Mouse (Mus musculus): Measurements from ENCODE around the gene Shc4.

Gene Shc4

DNA sequence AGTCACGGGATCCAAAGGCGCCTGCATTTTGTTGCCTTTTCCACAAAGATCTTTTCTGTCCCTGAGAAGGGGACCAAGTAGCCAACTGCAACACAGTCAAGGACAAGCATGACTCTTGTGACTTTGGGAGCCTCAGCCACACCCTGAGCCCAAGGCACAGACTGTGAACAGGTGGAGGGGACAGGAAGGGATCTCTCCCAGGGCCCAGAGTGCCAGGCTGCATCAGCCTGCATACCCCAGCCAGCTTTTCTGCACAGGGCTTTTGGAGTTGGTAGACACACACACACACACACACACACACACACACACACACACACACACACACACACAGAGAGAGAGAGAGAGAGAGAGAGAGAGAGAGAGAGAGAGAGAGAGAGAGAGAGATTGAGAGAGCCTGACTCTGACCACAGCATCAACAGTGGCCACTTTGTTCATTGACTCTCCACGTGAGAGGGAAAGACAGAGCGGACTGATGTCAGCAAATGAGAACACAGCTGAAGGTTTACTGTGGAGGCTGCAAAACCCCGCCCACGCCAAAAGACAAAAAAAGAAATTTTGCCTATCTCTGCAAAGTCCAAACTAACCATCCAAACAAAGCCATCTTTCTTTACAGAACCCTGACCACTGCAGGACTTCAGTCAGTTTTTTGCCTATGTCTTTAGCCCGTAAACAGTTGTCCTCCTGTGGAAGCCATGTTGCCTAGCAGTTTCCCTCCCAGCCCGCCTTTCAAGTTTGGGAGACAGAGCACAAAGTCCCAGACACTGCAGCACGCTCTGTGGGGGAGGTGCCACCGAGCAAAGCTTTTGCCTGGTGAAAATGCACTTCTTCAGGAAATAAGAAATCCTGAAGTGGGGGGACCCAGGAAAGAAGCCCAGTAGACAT lies 39.1 kb downstream of the Shc4 start:
- DNase-seq: no peak

DNA sequence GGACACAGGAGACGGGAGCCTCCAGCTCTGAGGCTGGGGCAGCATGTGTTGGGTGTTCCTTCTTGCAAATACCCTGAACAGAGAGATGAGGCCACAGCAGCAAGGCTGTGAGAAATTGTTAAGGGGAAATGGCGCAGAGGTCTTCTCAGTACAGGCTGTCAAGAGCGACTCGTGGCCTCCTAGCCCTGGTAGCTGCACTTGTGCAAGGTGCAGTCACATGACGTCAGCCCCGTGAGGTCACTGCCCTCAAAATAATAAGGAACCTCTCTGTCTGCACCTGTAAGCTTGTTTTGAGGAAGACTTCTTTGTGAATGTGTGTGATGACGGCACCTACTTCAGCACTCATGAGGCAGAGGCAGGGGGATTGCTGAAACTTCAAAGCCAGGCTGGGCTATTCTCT lies 40.1 kb downstream of the Shc4 start:
- no peak for DNase-seq

DNA sequence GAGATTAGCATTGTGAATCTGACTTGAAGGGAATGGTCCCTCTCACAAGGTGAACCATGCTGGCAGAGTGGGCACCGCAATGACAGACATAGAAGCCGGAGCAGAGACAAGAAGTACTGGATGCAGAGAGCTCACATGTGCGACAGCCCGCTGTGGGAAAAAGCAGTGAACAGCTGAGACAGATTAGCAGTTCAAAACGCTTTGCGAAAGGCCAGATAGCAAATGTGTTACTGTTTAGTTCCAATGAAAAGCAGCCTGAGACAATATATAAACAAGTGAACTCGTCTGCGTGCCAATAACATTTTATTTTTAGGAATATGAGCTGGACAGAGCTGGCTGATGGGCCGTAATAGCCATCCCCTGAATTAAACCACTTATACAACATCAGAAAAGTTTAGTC lies 42.1 kb downstream of the Shc4 start:
- no peak for DNase-seq

DNA sequence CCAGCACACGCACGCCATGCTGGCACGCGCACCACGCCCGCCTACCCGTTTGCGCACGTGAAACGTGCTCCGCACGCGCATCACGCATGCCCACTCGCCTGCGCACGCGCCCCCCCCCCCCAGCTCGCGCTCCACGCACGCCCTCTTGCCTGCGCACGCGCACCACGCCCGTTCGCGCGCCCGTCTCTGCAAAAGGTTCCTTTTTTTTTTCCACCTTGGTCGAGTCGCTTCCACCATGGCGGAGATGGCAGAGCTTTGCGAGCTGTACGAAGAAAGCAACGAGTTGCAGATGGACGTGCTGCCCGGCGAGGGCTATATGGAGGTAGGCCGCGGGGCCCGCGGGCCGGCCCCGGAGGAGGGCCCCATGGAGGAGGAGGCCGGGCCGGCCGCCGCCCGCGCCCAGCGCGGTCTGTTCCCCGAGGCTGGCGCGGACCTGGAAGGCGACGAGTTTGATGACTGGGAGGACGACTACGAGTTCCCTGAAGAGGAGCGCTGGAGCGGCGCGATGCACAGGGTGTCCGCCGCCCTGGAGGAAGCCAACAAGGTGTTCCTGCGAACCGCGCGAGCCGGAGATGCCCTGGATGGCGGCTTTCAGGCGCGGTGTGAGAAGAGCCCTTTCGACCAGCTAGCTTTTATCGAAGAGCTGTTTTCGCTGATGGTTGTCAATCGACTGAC lies 50.9 kb downstream of the Shc4 start, which contains the start of gene Eid1:
Gene Eid1 (plus strand): TSS at position 139 of the 675 bp plus-strand sequence.
- DNase-seq: peak; percentile 86

DNA sequence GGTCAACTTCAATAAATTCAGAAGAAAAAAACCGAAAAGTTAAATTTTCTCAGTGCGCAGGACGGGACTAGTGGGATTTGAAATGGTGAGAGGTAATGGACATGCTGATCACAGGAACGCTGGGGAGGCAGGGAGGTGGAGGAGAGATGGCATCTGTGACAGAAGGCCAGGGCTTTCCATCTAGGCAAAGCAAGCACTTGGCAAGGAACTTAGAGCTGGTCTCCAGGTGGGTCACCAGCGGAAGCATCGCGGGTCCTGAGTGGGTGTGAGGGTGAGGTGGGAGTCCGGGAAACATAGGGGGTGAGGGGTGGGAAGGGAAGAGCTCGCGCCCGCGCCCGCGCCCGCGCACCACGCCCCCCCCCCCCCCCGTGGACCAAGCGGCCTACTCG lies 51.4 kb downstream of the Shc4 start:
- peak; percentile 86 for DNase-seq

DNA sequence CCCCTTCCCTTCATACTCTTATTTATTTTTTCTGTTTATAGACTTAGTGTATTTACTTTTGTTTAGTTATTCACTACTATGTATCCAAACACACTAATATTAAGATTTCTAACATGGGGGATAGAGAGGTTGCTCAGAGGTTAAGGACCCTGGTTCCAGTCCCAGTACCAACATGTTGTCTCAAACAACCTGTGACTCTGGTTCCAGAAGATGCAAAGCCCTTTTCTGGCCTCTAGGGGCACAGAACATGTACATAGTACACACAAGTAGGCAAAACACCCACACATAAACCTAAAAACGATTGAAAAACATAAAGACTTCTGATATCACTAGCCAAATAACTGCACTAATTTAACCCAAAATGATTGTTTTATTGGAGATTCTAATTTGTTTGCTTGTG lies 53.1 kb downstream of the Shc4 start:
- no peak for DNase-seq

DNA sequence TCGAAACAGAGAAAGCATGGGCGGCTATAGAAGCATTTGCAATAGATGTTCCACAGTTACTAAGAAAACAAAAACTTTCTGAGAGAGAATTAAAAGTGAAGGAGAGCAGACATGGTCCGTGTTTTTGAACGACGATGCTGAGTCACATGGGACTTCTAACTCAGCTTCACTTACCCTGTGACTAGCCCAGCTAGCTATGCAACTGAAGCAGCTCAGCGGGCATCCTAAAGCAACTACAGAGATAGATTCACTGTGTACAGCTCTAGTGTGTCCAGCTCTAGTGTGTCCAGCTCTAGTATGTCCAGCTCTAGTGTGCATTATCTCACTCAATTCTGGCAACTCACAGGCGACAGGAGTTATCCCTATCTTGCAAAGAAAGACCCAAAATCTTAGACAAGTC lies 56.2 kb downstream of the Shc4 start:
- no peak for DNase-seq

DNA sequence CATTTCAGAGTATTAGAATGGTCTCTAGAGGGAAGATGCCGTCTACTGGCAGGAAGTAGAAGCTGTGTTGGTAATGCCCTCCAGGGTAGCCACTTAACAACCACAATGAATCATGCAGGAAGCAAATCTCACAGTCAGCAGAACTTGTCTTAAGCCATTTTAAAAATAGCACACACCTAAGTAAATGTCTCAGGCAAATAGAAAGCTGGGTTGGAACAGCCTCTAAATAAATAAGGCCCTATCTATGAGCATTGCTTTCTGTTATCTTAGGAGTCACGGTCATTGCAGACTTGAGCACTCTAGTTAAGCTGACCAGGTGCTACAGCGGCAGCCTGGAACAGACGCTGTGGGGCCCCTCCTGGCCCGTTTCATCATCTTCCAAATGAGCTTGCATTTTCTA lies 56.8 kb downstream of the Shc4 start:
- no peak for DNase-seq

DNA sequence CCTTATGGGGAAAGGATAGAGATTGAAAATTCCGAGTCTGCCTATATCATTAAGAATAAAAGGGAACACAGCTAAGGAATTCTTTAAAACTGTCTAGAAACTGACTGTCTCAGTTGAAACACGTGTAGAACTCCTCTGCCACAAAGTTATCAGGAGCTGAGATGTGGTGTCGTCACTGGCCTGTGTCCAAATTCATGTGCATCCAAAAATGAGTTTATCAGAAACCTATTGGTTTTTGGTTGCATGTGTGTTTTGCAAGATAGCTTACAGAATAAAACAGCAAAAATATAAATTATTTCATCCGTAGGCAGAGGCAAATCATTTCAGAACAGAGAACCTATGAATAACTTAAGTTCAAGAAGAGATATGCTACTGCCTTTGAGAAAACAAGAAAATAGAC lies 57.3 kb downstream of the Shc4 start:
- DNase-seq: no peak

DNA sequence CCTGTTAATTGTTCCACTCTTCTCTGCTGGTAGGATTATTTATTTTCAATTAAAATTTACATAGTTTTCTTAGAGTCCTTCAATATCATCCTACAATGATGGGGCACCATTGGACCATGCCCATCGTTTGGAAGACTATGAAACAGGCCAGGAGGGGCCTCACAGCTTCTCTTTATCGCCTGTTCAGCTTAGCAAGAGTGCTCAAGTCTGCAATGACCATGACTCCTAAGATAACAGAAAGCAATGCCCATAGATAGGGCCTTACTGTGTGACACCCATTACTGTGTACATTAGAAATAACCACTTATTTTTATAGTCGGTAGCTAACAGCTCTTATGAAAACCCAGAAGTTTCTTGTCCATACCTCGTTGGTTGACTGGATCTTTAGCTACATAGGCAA lies 58.0 kb downstream of the Shc4 start:
- DNase-seq: no peak

DNA sequence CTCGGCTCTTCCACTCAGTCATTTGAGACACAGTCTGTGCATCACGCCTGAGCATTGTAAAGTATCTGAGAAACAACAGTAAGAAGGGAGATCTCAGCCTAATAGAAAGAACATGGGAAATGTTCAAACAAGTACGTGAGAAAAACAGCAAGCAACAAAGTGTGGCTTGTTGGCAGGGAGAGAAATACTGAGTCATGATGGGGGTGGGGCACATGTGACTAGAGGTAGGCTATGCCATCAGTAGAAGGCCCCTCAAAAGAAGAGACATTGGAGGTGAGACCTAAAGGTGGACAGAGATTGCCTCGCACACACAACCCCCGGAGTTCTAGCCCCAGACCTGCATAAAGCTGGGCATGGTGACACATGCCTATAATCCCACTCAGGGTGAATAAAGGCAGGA lies 58.7 kb downstream of the Shc4 start:
- no peak for DNase-seq

DNA sequence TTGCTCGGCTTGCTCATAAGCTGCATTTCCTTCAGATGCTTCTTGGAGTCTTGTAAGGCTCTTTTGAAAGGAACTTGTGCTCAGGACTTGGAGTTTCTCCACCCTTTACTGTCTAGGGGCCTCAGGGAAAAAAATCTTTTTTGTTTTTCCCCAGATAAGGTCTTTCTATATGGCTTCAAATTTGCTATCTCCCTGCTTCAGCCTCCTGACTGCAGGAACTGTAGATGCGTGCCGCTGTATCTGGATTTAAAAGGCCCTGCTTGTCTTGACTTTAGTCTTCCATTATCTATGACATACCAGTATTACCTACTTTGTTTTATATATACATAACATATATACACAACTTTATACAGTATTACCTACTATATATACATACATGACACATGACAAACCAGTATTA lies 61.4 kb downstream of the Shc4 start:
- DNase-seq: no peak

DNA sequence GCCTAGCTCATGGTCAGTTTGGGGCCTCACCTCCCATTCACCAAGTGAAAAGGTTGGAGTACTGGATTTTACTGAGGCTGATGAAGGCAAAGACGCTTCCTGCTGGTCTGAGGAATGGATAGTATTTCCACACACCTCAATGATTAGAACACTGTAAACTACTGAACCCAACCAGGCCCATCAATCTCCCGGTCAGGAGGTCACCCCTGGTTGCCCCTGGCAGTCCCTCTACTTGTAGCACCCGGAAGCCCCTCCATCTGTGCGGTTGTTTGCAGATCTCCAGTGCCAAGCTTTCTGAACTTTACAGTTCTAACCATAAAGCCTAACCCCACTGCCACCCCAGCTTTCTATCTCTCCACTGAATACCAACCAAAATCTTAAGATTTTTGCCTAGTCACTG lies 62.8 kb downstream of the Shc4 start:
- DNase-seq: no peak

DNA sequence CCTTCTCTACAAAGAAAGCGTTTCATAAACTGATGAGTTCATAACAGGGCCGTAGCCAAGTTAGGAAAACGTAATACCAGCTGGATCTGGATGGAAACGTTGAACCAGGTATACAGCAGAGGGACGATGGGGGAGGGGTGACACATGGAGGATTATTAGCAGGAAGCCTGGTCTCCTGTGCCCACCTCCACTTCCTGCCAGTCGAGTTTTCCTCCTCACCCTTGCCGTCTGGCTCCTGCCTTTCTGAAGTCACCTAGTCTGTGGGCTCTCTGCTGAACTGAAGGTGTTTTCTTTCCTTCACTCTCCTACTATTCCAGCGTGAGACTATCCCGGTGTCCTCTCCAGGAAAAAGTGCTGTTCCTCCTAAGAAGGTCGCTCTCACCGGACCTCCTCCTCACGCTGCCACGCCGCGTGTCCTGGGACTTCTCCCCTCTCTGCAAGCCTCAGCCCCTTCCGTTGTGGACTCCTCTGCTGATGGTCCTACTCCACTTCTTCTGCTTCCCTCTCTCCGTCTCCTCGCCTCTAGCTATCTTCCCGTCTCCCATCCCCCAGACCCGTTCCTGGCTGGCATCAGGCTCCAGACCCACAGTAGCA lies 63.3 kb downstream of the Shc4 start:
- no peak for DNase-seq

DNA sequence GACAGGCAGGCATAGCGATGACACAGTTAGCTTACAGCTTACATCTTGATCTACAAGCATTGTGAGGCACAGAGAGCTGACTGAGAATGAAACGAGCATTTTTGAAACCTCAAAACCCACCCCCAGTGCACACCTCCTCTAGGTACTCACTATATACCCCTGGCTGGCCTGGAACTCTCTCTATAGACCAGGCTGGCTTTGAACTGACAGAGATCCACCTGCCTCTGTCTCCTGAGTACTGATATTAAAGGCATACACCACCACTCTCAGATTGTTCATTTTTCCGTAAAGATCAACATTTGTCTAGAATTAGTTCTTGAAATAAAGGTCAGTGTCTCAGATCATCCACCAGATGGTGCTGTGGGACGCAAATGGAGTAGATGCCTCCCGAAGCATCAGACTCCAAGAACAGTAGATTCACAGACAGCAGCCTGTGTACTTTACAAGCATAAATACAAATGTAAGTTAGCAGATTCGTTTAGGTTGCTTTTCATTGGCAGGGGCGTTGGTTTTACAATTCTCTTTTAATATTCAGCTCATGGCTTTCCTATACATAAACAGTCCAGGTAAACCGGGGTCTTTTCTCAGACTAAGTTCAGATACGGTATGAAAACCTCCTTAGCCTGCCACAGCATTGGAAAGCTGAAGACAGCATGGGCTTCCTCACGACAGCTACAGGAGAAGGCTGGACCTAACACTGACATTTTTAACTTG lies 64.0 kb downstream of the Shc4 start:
- DNase-seq: peak; percentile 80

DNA sequence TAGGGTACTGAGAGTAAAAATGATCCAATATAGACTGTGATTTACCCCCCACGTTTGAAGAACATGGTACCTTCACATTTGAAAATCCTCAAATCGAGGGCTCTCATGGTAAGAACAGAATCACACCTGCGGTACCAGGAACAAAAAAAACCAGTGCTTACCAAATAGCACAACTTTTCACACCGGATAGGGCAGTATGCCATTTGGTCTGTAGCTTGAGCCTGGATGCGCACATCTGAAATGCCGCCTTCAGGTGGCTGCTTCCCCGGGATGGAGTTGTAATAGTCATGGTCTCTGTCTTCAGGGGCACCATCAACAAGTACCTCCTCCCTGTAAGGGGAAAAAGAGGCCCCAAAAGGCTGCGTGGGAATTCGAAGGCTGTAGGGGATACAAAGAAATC lies 68.6 kb downstream of the Shc4 start:
- DNase-seq: no peak

DNA sequence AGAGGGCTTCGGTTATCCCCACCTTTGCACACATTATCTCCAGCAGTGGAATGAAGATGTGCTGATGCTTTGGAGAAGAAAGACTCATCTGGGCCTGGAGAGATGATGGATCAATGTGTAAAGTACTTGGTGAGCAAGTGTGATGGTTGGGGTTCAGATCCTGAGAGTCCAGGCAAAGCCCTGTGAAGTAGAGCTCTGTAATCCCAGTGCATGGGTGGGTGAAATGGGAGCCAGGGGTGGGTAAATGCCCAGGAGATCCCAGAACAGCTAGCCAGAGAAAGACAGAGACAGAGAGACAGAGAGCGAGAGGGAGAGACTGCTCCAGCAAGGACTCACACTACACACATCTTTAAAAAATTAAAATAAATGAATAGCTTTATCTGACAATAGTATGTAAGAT lies 70.7 kb downstream of the Shc4 start:
- DNase-seq: no peak

DNA sequence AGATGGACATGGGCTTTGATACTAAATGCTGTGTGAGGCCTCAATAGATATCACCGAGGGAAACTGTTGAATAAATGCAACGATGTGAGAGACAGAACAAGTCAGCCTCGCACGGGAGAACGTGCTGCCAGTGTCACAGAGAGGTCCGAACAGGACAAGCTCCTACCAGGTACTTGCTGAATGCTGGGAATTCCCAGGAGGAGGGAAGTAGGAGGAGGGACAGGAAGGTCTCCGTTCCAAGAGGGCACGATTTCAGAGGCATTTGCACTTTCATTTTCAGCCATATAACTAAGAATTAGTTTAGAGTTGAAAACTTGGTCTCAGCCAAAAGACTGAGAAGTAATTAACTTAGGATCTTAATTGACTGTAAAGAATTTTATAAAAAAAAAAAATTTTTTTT lies 72.4 kb downstream of the Shc4 start:
- DNase-seq: no peak

DNA sequence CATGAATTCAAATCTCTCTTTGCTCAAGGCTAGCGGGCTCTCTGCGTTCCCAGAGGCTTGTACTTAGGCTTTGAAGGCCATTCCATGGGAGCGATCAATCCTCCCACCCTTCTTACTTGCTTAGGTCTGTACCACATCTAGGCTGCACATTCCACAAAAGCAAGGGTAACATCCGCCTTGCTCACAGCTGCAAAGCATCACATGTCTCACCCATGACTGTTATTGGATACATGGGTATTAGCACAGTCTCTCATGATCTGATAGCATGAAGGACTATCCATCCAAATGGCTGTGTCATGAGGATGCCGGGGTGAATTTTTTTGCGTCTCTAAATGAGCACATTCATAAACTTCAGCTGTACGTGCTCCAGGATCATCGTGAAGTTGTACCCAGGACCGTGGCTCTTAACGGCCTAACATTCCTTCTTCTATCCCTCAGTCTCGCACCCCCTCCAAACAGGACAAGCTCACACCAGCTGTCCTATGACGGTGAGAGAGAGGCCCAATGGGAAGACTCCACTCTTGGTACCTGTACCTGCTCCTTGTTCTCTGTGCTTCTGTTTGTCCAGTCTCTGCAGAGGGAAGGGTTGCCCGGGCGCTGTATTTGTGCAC lies 73.1 kb downstream of the Shc4 start:
- no peak for DNase-seq

DNA sequence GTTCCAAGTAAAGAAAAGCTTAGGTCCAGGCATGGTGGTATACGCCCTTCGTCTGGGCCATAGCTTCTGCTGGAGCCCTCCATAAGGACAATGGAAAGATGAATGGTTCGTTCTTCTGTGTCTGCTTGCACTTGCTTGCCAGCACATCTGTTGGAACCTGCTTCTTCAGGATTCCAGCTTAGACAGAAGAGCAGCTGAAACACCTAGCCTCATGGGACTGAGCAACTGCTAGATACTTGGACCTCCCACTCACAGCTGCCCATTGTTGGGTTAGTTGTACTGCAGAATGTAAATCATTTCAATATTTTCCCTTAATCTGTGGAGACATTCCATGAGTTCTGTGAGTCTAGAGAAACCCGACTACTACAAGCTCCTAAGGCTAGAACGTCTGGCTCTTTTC lies 73.9 kb downstream of the Shc4 start:
- no peak for DNase-seq

DNA sequence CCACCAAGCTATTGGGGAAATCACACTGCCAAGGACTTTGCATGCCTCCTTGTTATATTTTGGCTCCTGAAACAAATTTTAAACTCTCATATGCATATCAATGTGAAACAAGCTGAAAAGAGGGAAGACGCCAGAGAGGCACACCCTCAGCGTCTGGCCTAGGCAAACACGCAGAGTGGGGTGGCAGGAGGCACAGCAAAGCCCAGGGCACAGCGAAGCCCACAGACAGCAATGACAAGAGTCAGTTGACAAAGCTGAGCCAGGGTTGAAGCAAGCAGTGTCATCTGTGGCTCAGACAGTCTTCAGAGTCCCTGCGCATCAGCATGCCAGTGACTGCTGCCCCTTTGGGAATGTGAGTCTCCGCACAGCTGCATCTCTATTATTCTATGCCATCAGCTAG lies 79.0 kb downstream of the Shc4 start:
- no peak for DNase-seq

DNA sequence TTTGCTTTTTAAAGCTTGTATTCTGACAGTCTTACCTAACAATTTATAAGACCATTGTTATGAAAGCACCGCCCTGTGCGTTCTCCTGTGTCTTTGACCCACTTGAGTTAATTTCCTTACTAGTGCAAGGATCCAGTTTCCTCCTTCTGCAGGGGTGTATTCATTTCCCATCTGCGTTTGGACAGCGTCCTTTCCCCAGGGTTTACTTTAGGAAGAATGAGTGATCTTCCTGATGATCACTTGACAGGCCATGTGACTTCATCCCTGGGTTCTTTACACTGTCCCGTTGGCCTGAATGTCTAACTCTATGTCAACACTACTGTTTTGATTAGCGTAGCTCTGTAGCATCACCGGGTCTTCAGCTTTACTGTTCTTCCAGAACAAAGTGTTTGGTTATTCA lies 86.6 kb downstream of the Shc4 start:
- DNase-seq: no peak

DNA sequence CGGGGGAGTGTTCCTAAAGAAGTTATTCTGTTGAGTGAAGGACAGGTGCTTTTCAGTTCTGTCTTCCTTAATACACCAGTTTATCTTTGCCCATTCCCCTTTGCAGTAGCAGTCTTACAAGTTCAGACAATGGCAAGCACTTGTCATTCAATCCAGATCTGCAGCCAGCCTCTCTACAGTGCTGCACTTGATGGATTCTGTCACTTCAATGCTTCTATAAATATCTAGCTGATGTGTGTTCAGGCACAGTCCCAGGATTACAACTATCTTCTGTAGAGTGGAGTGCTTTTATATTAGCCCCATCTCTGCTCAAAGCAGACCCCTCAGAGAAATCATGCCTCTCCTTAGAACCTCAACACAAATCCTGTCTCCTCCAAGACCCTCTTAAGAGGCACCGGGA lies 93.9 kb downstream of the Shc4 start:
- no peak for DNase-seq
